Mouse (Mus musculus): ENCODE measurements at regions not wholly inside any gene's neighbourhood (a gene's known extent, or its start where the extent isn't known, plus 50 kb on each side); places are given as distances from the start of the nearest gene placed in this dataset.

GRCm38 (mm10) chr1:103762044-103762663 is 1006.2 kb upstream of the Cdh20 start:
- no peak for DNase-seq (ENCODE audit: low spot score in 2 of 2)
- intact Hi-C loops (cut with DNase I), result no loop called here

GRCm38 (mm10) chr1:103762745-103763144 is 1005.6 kb upstream of the Cdh20 start:
- DNase-seq (ENCODE audit: low spot score in 2 of 2), result peak in 1 of 2 experiments; percentile 9
- intact Hi-C loops (cut with DNase I), result no loop called here

DNA sequence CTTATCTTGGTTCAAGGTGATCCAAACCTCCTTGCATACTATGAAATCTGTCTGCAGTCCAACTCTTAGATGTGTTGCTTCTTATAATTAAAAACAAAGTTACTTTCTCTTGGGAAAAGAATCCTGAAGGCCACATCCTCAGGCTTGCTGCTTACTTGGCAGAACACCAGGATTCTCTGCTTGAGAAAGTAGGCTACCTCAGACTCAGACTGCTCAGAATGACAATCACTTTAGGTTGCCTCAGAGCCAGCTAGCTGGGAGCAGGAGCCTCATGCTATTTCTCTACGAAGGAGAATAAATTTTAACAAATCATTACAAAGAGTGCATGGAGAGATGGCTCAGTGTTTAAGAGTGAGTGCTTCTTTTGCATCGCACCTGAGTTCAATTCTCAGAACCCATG is 1001.0 kb upstream of the Cdh20 start:
- intact Hi-C loops (cut with DNase I), result no loop called here
- DNase-seq (ENCODE audit: low spot score in 2 of 2), result peak in 1 of 2 experiments; percentile 47

DNA sequence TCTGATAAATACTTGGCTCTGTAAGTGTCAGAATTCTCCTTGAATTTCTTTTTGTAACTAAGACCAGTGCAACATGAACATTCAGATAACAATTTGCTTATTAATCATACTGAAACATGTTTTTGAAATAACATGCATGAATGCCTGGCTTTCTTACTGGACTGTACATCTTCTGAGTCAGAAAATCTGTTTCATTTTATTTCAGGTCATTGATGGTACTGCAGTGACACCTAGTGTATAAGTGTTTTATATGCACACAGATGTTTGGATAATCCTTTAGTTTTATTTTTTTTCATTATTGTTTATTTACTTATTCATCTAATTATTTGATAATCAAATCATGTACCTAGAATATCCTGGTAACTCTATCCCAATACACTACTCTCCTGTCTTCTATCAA is 983.6 kb upstream of the Cdh20 start:
- DNase-seq (ENCODE audit: low spot score in 2 of 2), result peak in 1 of 2 experiments; percentile 19
- intact Hi-C loops (cut with DNase I), result no loop called here

GRCm38 (mm10) chr1:103796337-103796736 is 972.0 kb upstream of the Cdh20 start:
- DNase-seq (ENCODE audit: low spot score in 2 of 2), result no peak
- intact Hi-C loops (cut with DNase I), result no loop called here

DNA sequence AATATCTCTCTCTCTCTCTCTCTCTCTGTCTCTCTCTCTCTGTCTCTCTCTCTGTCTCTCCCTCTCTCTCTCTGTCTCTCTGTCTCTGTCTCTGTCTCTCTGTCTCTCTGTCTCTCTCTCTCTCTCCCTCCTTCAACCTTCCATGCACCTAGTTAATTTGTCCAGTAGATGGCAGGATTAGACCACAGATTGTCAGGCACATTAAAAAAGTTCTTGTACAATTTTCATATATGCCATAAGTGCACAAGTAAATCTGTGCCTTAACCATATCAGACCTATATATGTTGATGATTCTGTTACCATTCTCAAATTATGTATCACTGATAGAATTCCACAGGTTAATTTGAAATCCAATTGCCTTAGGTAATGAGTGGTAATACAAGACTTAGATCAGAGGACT is 969.0 kb upstream of the Cdh20 start:
- peak; percentile 9 to 65 for DNase-seq (ENCODE audit: low spot score in 2 of 2)
- intact Hi-C loops (cut with DNase I), result loop anchor here (1.0 to 2.0 kb wide), 2 partner anchors 1179 to 1831 kb away; no protein-coding TSS in a partner anchor

DNA sequence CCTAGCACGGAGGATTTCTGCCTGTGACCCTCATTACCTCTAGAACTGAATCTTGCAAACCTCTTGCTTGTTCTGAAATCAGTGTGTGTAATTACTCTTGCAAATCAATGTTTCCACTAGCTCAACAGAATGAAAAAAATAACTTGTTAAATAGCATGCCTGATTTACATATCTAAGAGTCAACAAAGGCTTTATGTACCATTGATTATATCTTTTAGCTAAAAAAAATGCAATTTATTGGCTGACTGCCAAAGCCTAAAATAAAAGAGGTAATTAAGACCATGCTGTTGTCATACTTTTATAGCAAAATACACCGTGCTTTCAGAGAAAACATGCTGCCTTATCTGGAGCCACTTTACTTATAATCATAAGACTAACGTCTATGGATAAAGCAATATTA is 950.4 kb upstream of the Cdh20 start:
- DNase-seq (ENCODE audit: low spot score in 2 of 2), result no peak
- intact Hi-C loops (cut with DNase I), result no loop called here
